Mouse (Mus musculus) forebrain, embryonic 11.5 days (tissue): ENCODE results near the gene Ywhab. TPM values are rescaled to one million over a fixed set of nuclear protein-coding genes. Genes with fewer than 3 reads are reported as not detected.

Experiments
- ATAC-seq: fragments of 200-750 bp; cut with Nextera tagmentation; replicated peaks from 2 replicates; pipeline ENCODE4 v1.8.0; 2017; ENCODE audit warnings: moderate TSS enrichment; ENCODE audit not compliant: low FRiP score
- DNase-seq: peaks from one replicate; pipeline ENCODE4 v3.0.0-alpha.2; 2017; ENCODE audit warnings: low spot score
- H3K27ac ChIP-seq: fragments of 300-500 bp; sonication (generic); 2 replicates; pipeline ENCODE4 v1.5.1; 2014; ENCODE audit warnings: low read depth, low read length
- H3K27me3 ChIP-seq: fragments of 300-500 bp; sonication (generic); 2 replicates; pipeline ENCODE4 v1.6.1; 2014; ENCODE audit warnings: mild to moderate bottlenecking, low read length, mixed read lengths; ENCODE audit not compliant: control insufficient read depth, insufficient read depth
- H3K36me3 ChIP-seq: fragments of 300-500 bp; sonication (generic); 2 replicates; pipeline ENCODE4 v1.6.1; 2014; ENCODE audit warnings: mild to moderate bottlenecking, low read length, moderate library complexity, mixed read lengths; ENCODE audit not compliant: control insufficient read depth, insufficient read depth
- H3K4me1 ChIP-seq: fragments of 300-500 bp; sonication (generic); replicated peaks from 2 replicates; pipeline ENCODE4 v1.6.1; 2014; ENCODE audit warnings: low read length, mixed read lengths; ENCODE audit not compliant: control insufficient read depth, insufficient read depth
- H3K4me2 ChIP-seq: fragments of 300-500 bp; sonication (generic); 2 replicates; pipeline ENCODE4 v1.6.1; 2014; ENCODE audit warnings: low read depth, mild to moderate bottlenecking, low read length, moderate library complexity, mixed read lengths; ENCODE audit not compliant: severe bottlenecking
- H3K4me3 ChIP-seq: fragments of 300-500 bp; sonication (generic); 2 replicates; pipeline ENCODE4 v1.5.1; 2014; ENCODE audit warnings: low read depth, low read length
- H3K9ac ChIP-seq: fragments of 300-500 bp; sonication (generic); 2 replicates; pipeline ENCODE4 v1.6.1; 2014; ENCODE audit warnings: low read length
- H3K9me3 ChIP-seq: fragments of 300-500 bp; sonication (generic); 2 replicates; pipeline ENCODE4 v1.6.1; 2016; ENCODE audit warnings: low read length, mixed read lengths; ENCODE audit not compliant: control insufficient read depth
- WGBS: fragments of 180-500 bp; shearing (Covaris S2); extraction: QIAGEN DNeasy Blood & Tissue Kit; methylation state at CpG from one replicate; pipeline ENCODE4 v1.1.7; 2014; 5-methylcytosine and 5-hydroxymethylcytosine counted together
- polyA plus RNA-seq: library from polyadenylated mRNA; unstranded; fragments of >200 nt; fragmentation: Nextera tagmentation; extraction: Ambion mirVana; gene quantifications from 2 replicates; pipeline ENCODE4 v1.2.1, GENCODE M21; 2014

The Ywhab gene
- polyA plus RNA-seq, 1 experiment from 2014 or later = 330 TPM

GRCm38 (mm10) chr2:164015304-164015703 lies 20.5 kb downstream of the Ywhab start:
- H3K9me3 ChIP-seq = no peaks in the 10 kb centered on the region
- 97% methylated on average over 16 of the region's 16 CpGs for WGBS
- peaks cover 9% of the 10 kb centered on the region; the same call in 1 of the 2 replicates for H3K36me3 ChIP-seq
- no peak overlapping the region for H3K4me2 ChIP-seq
- no peaks in the 10 kb centered on the region for H3K4me1 ChIP-seq
- no peaks in the 10 kb centered on the region for H3K27me3 ChIP-seq
- no peak overlapping the region for H3K9ac ChIP-seq
- no peak for DNase-seq
- H3K4me3 ChIP-seq = no peak overlapping the region
- ATAC-seq = no peak
- no peak overlapping the region for H3K27ac ChIP-seq

GRCm38 (mm10) chr2:164018910-164019309 lies 24.1 kb downstream of the Ywhab start:
- no peak for ATAC-seq

GRCm38 (mm10) chr2:164019943-164020342 lies 25.2 kb downstream of the Ywhab start:
- 93% methylated on average over 4 of the region's 4 CpGs for WGBS
- H3K4me3 ChIP-seq = no peak overlapping the region
- H3K36me3 ChIP-seq = peaks cover 8% of the 10 kb centered on the region; the same call in 1 of the 2 replicates
- H3K9me3 ChIP-seq = no peaks in the 10 kb centered on the region
- no peak overlapping the region for H3K27ac ChIP-seq
- no peaks in the 10 kb centered on the region for H3K4me1 ChIP-seq
- ATAC-seq (no peak), DNase-seq (no peak)
- no peak overlapping the region for H3K4me2 ChIP-seq
- H3K27me3 ChIP-seq = no peaks in the 10 kb centered on the region
- no peak overlapping the region for H3K9ac ChIP-seq

More at GRCm38 (mm10) chr2:164018910-164019309, 24.1 kb downstream of the Ywhab start:
- no peak overlapping the region for H3K9ac ChIP-seq
- H3K27ac ChIP-seq = no peak overlapping the region
- H3K4me1 ChIP-seq = no peaks in the 10 kb centered on the region
- H3K36me3 ChIP-seq = peaks cover 9% of the 10 kb centered on the region; the same call in 1 of the 2 replicates
- H3K4me2 ChIP-seq = no peak overlapping the region
- no peaks in the 10 kb centered on the region for H3K9me3 ChIP-seq
- H3K4me3 ChIP-seq = no peak overlapping the region
- DNase-seq = no peak
- H3K27me3 ChIP-seq = no peaks in the 10 kb centered on the region
- 97% methylated on average over 3 of the region's 3 CpGs for WGBS

GRCm38 (mm10) chr2:164022104-164022503 lies 27.3 kb downstream of the Ywhab start:
- 61% methylated on average over 2 of the region's 2 CpGs for WGBS
- Histone ChIP-seq H3K4me1 (no peaks in the 10 kb centered on the region), H3K4me2 (no peak overlapping the region), H3K4me3 (no peak overlapping the region), H3K27ac (no peak overlapping the region), H3K9me3 (no peaks in the 10 kb centered on the region), H3K27me3 (no peaks in the 10 kb centered on the region), H3K36me3 (no peaks in the 10 kb centered on the region; the same call in 1 of the 2 replicates), H3K9ac (no peak overlapping the region)
- ATAC-seq (no peak), DNase-seq (no peak)

- no peak within 1 kb of the TSS for H3K4me2 ChIP-seq
- H3K4me3 ChIP-seq = no peak within 1 kb of the TSS
- H3K27me3 ChIP-seq = no peaks in the 10 kb centered on the region
- H3K9ac ChIP-seq = no peak within 1 kb of the TSS
- H3K9me3 ChIP-seq = no peaks in the 10 kb centered on the region
- H3K4me1 ChIP-seq = no peaks in the 10 kb centered on the region
- H3K36me3 ChIP-seq = no peaks in the 10 kb centered on the region
- no peak for ATAC-seq
- no peak within 1 kb of the TSS for H3K27ac ChIP-seq
- no peak for DNase-seq
- whole genome bisulfite sequencing = 82% methylated on average over 16 of the region's 16 CpGs
Observed at GRCm38 (mm10) chr2:164025150-164025549, 30.4 kb downstream of the Ywhab start, which contains the start of gene Pabpc1l. Pabpc1l (plus strand) TSS chr2:164025450.

- no peak overlapping the region for H3K27ac ChIP-seq
- no peak overlapping the region for H3K4me2 ChIP-seq
- H3K9ac ChIP-seq = no peak overlapping the region
- H3K4me3 ChIP-seq = no peak overlapping the region
- DNase-seq (no peak), ATAC-seq (no peak)
- no peaks in the 10 kb centered on the region for H3K36me3 ChIP-seq
- H3K9me3 ChIP-seq = no peaks in the 10 kb centered on the region; the same call in 1 of the 2 replicates
- no peaks in the 10 kb centered on the region for H3K27me3 ChIP-seq
- H3K4me1 ChIP-seq = no peaks in the 10 kb centered on the region
- WGBS = 84% methylated on average over 10 of the region's 10 CpGs
Observed at GRCm38 (mm10) chr2:164031147-164031546, 36.4 kb downstream of the Ywhab start.

- Histone ChIP-seq H3K36me3 (no peaks in the 10 kb centered on the region), H3K27ac (no peak overlapping the region), H3K4me1 (no peaks in the 10 kb centered on the region), H3K27me3 (no peaks in the 10 kb centered on the region), H3K4me3 (no peak overlapping the region), H3K9me3 (no peaks in the 10 kb centered on the region; the same call in 1 of the 2 replicates), H3K9ac (no peak overlapping the region), H3K4me2 (no peak overlapping the region)
- WGBS = 81% methylated on average over 3 of the region's 3 CpGs
- no peak for ATAC-seq
- DNase-seq = no peak
Observed at GRCm38 (mm10) chr2:164032973-164033372, 38.2 kb downstream of the Ywhab start.

- DNase-seq (no peak), ATAC-seq (no peak)
- H3K4me2 ChIP-seq = no peak overlapping the region
- no peaks in the 10 kb centered on the region; the same call in 1 of the 2 replicates for H3K9me3 ChIP-seq
- no peak overlapping the region for H3K9ac ChIP-seq
- H3K27me3 ChIP-seq = no peaks in the 10 kb centered on the region
- 60% methylated on average over 10 of the region's 10 CpGs for WGBS
- no peaks in the 10 kb centered on the region for H3K4me1 ChIP-seq
- H3K4me3 ChIP-seq = no peak overlapping the region
- H3K27ac ChIP-seq = no peak overlapping the region
- no peaks in the 10 kb centered on the region for H3K36me3 ChIP-seq
Observed at GRCm38 (mm10) chr2:164036520-164037019, 41.8 kb downstream of the Ywhab start.

- Histone ChIP-seq H3K4me1 (no peaks in the 10 kb centered on the region), H3K4me2 (no peak overlapping the region), H3K4me3 (no peak overlapping the region), H3K27me3 (no peaks in the 10 kb centered on the region), H3K36me3 (no peaks in the 10 kb centered on the region), H3K9ac (no peak overlapping the region), H3K9me3 (no peaks in the 10 kb centered on the region), H3K27ac (no peak overlapping the region)
- no peak for ATAC-seq
- 95% methylated on average over 1 of the region's 1 CpGs for WGBS
- DNase-seq = no peak
Observed at GRCm38 (mm10) chr2:164038407-164039028, 43.8 kb downstream of the Ywhab start.
